Mouse (Mus musculus) liver, embryonic 11.5 days (tissue): ENCODE measurements at regions not wholly inside any gene's neighbourhood (a gene's known extent, or its start where the extent isn't known, plus 50 kb on each side); places are given as distances from the start of the nearest gene placed in this dataset.

Experiments
- ATAC-seq: fragments of 200-750 bp; cut with Nextera tagmentation; replicated peaks from 2 replicates; pipeline ENCODE4 v1.8.0; 2017; ENCODE audit warnings: moderate number of reproducible peaks, mild to moderate bottlenecking, moderate TSS enrichment, moderate library complexity; ENCODE audit not compliant: low FRiP score
- DNase-seq: peaks from one replicate; pipeline ENCODE4 v3.0.0-alpha.2; 2017; ENCODE audit warnings: low spot score
- H3K27ac ChIP-seq: fragments of 300-500 bp; sonication (generic); 2 replicates; pipeline ENCODE4 v1.5.1; 2014; ENCODE audit warnings: mild to moderate bottlenecking, low read depth, low read length, control low read depth
- H3K27me3 ChIP-seq: fragments of 300-500 bp; sonication (generic); replicated peaks from 2 replicates; pipeline ENCODE4 v1.6.1; 2014; ENCODE audit warnings: low read length, mixed read lengths; ENCODE audit not compliant: control insufficient read depth, insufficient read depth
- H3K36me3 ChIP-seq: fragments of 300-500 bp; sonication (generic); 2 replicates; pipeline ENCODE4 v1.6.1; 2014; ENCODE audit warnings: mild to moderate bottlenecking, low read length, moderate library complexity, mixed read lengths; ENCODE audit not compliant: control insufficient read depth, insufficient read depth
- H3K4me1 ChIP-seq: fragments of 300-500 bp; sonication (generic); replicated peaks from 2 replicates; pipeline ENCODE4 v1.6.1; 2014; ENCODE audit warnings: low read length, mixed read lengths; ENCODE audit not compliant: control insufficient read depth, insufficient read depth
- H3K4me2 ChIP-seq: fragments of 300-500 bp; sonication (generic); 2 replicates; pipeline ENCODE4 v1.6.1; 2014; ENCODE audit warnings: mild to moderate bottlenecking, control low read depth, moderate library complexity
- H3K4me3 ChIP-seq: fragments of 300-500 bp; sonication (generic); 2 replicates; pipeline ENCODE4 v1.5.1; 2014; ENCODE audit warnings: low read depth, low read length, control low read depth
- H3K9ac ChIP-seq: fragments of 300-500 bp; sonication (generic); 2 replicates; pipeline ENCODE4 v1.6.1; 2014; ENCODE audit warnings: low read depth, low read length, control low read depth
- H3K9me3 ChIP-seq: fragments of 300-500 bp; sonication (generic); 2 replicates; pipeline ENCODE4 v1.6.1; 2016; ENCODE audit warnings: low read length, inconsistent platforms, mixed read lengths; ENCODE audit not compliant: control insufficient read depth
- WGBS: fragments of 180-500 bp; shearing (Covaris S2); extraction: QIAGEN DNeasy Blood & Tissue Kit; methylation state at CpG from one replicate; pipeline ENCODE4 v1.1.7; 2014; 5-methylcytosine and 5-hydroxymethylcytosine counted together

DNA sequence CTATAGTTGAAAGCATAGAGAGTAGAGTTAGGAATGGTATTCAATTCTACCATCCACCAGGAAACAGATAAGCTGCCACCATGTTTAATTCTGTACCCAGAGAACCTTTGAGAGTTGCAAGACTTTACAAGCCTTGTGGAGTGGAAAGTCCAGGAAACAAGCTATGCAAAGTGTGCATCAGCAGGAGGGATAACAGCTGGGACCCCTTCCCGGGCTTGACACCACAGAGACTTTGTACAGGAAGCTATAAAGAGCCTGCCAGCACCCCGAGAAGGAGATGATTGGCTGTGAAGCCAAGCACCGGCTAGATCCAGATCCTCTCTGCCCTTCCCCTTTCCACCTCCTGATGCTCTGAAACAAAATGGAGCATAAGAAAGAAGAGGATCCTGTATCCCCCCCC, 188.8 kb downstream of the Sp3 start:
- no peaks in the 10 kb centered on the region for H3K36me3 ChIP-seq
- DNase-seq: no peak
- ATAC-seq: no peak
- H3K4me2 ChIP-seq: no peak overlapping the region
- no peaks in the 10 kb centered on the region for H3K27me3 ChIP-seq
- H3K9ac ChIP-seq: no peak overlapping the region
- H3K27ac ChIP-seq: no peak overlapping the region
- no peaks in the 10 kb centered on the region for H3K9me3 ChIP-seq
- no peaks in the 10 kb centered on the region for H3K4me1 ChIP-seq
- WGBS: 65% methylated on average over 3 of the region's 3 CpGs
- H3K4me3 ChIP-seq: no peak overlapping the region

DNA sequence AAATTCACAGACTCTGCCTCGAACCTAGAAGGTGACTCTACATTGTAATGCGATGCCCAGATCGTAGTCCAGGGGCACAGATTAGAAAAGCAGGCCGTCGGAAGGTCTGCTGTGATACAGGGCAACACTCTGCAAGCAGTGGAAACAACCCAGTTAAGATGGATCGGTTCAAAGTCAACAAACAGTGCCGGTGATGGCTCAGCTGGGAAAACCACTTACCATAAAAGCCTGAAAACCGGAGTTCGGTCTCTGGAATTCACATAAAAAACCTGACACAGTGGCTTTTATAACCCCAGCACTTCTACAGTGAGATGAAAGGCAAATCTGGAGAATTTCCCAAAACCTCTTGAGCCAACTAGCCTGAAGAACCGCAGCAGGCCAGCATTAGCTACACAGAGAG, 186.8 kb downstream of the Sp3 start:
- H3K4me1 ChIP-seq: no peaks in the 10 kb centered on the region
- no peaks in the 10 kb centered on the region for H3K27me3 ChIP-seq
- H3K9ac ChIP-seq: no peak overlapping the region
- no peak for DNase-seq
- H3K4me3 ChIP-seq: no peak overlapping the region
- 67% methylated on average over 10 of the region's 10 CpGs for WGBS
- H3K27ac ChIP-seq: no peak overlapping the region
- ATAC-seq: no peak
- no peak overlapping the region for H3K4me2 ChIP-seq
- no peaks in the 10 kb centered on the region for H3K36me3 ChIP-seq
- no peaks in the 10 kb centered on the region for H3K9me3 ChIP-seq

DNA sequence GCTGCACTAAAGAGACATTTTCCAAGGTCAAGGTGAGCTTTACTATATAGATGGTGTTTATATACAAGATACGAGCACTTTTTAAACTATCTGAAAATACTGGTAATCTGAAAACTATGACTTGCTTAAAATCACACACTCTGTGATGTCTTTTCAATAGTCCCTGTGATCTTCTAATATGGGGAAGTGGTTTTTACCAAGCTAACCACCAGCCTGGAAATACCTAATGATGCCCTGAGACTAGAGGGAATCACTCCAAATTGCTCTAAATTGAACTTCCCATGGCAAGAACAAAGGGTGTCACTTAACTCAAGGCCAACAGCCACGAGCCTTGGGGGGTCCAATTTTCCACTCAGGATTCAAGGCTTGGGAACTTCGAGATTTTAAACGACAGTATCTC, 185.7 kb downstream of the Sp3 start:
- ATAC-seq (no peak), DNase-seq (no peak)
- WGBS: 72% methylated on average over 4 of the region's 4 CpGs
- no peaks in the 10 kb centered on the region for H3K36me3 ChIP-seq
- no peak overlapping the region for H3K9ac ChIP-seq
- H3K4me1 ChIP-seq: no peaks in the 10 kb centered on the region
- H3K9me3 ChIP-seq: no peaks in the 10 kb centered on the region
- no peak overlapping the region for H3K4me2 ChIP-seq
- H3K27ac ChIP-seq: no peak overlapping the region
- no peaks in the 10 kb centered on the region for H3K27me3 ChIP-seq
- H3K4me3 ChIP-seq: no peak overlapping the region

DNA sequence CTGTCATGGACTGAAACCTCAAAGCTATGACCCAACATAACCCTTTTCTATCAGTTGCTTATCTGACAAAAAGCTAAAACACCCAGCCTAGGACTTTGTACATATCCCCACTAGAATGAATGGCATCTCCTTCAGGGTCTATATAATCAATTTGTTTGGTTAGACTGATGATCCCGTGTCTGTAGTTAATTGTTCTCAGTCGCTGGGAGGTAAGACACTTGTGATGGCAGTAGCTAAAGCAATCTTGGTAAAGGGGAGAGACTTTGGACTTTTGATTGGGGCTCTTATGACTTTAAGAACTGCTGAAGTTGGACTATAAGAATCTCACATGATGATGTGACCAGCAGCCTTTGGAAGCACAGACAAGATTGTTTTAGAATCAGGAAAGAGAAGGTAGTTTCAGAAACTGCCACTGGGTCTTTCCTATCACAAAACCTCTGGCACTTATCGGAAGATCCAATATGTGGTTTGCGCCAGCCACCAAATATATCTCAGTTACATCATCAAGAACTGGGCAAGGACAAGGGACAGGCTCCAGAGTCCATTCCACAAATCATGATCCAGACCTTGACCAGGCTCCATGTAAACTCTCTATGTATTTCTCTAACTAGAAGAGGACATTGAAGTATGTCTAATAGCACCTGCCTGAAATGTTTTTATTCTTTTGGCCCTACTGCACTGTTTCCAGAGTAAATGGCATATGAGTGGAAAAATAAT, 183.1 kb downstream of the Sp3 start:
- Histone ChIP-seq H3K4me2 (no peak overlapping the region), H3K4me1 (no peaks in the 10 kb centered on the region), H3K36me3 (no peaks in the 10 kb centered on the region), H3K27me3 (no peaks in the 10 kb centered on the region), H3K9ac (no peak overlapping the region), H3K9me3 (no peaks in the 10 kb centered on the region), H3K4me3 (no peak overlapping the region), H3K27ac (no peak overlapping the region)
- DNase-seq (no peak), ATAC-seq (no peak)
- WGBS: 71% methylated on average over 4 of the region's 4 CpGs

DNA sequence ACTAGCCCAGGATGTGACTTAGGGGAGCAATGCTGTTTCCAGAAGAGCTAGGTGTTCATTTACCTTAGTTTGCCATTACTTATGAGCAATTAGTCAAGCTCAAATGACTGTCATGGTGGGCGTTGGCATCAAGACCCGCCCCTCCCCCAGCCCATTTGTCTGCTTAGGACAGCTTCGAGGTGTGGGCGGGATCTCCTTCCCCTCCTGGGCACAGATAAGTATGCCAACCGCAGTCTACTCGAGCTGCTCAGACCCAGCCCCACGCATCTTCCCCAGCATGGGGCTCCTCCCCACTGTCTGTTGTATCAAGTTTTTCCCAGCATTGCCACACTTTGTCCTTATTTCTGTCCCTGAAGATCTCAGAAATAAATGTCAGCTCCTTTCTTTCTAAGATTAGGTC, 179.6 kb downstream of the Sp3 start:
- Histone ChIP-seq H3K27ac (no peak overlapping the region), H3K4me3 (no peak overlapping the region), H3K9ac (no peak overlapping the region), H3K27me3 (no peaks in the 10 kb centered on the region), H3K4me2 (no peak overlapping the region), H3K9me3 (no peaks in the 10 kb centered on the region), H3K4me1 (no peaks in the 10 kb centered on the region), H3K36me3 (no peaks in the 10 kb centered on the region)
- 0 out of 2 replicates have a peak, but pooled peaks have one; percentile 53 for ATAC-seq
- 45% methylated on average over 7 of the region's 7 CpGs for WGBS
- no peak for DNase-seq

DNA sequence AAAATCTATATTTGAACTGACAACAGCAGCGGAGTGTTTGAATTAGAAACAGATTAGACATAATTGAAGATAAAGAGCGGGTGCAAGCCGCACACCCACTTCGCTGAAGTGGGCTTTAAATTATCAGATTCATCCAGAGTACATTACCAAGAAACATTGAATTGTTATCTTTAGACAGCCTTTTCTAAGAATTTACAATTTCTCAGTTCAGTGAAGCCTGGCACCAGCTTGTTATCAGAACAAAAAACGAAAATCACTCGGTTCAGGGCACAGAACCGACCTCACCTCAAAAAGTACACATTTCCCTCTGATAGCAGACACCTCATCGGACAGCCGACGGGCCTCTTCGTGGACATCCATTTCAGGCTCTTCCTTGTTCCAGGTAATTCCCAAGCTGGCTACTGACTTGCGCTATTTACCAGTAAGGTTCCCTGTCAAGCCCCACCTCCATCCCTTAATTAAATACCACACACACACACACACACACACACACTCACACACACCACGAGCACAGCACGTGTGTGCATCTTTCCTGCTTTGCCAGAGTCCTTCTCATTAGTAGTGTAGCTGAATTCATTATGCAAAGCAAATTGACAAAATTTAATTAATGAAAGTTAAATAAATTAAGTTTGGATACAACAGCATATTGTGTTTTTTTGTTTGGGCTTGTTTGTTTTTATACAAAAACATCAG, 166.8 kb downstream of the Sp3 start:
- Histone ChIP-seq H3K9ac (no peak overlapping the region), H3K4me2 (peak overlapping the region; percentile 22; the same call in 1 of the 2 replicates), H3K27ac (no peak overlapping the region), H3K9me3 (no peaks in the 10 kb centered on the region), H3K4me3 (no peak overlapping the region), H3K27me3 (peaks cover 10% of the 10 kb centered on the region), H3K4me1 (peaks cover 3% of the 10 kb centered on the region; the same call in 1 of the 2 replicates), H3K36me3 (no peaks in the 10 kb centered on the region)
- ATAC-seq: peak; percentile 72
- DNase-seq: no peak
- WGBS: 40% methylated on average over 14 of the region's 14 CpGs

DNA sequence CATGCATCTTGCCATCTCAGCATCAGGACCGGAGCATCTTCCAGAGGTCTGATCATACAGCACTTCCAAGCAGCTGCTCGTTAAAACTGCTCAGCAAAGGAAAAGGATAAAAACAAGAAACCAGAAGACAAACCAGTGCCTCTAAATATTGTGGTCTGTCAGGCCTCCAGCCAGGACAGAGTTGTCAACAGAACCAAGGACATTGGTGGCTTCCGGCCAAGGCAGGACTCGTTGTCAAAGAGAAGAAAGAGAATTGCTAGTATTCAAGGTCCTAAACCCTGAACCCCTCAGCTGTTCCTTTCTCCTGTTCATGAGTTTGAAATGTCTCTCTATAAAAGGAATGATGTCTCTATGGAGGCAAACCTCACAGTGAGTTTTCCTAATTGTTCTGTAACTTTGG, 155.0 kb downstream of the Sp3 start:
- Histone ChIP-seq H3K4me1 (no peaks in the 10 kb centered on the region), H3K36me3 (no peaks in the 10 kb centered on the region), H3K27ac (no peak overlapping the region), H3K27me3 (no peaks in the 10 kb centered on the region), H3K9me3 (no peaks in the 10 kb centered on the region), H3K4me3 (no peak overlapping the region), H3K9ac (no peak overlapping the region), H3K4me2 (no peak overlapping the region)
- ATAC-seq (no peak), DNase-seq (no peak)
- WGBS: 86% methylated on average over 4 of the region's 4 CpGs

DNA sequence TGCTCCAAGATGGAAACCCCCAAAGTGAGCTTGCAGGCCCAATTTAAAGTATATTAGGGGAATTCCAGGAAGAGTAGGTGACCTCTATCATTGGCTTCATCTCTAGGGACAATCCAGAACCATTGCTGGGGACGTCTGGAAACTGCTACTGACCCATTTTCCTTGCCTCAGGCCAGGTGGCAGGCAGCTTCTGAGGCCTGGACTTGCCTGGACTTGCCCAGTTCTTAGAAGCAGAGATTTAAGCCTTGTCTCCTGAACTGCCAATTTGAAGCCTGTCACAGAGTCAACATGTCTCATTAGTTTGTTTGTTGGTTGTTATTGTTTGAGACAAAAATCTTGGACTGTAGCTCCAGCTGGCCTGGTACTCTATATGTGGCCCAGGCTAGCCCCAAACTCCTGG, 151.1 kb downstream of the Sp3 start:
- ATAC-seq: no peak

DNA sequence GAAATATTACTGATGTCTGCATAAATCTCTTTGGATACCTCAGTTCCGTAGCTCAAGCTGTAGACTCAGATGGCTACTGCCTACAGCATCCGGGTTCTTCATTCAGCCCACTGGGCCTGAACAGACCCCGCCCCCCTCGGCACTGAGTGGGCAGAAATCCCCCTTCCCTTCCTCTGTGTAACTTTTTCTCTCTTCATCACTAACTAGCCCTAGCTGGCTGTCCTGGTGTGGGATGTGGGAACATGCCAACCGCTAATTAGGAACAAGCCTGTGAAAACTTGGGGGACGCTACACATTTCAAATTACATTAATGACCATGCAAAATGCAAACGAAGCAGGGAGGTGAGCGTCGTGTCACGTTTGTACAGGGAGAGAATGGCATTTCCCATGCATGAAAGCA, 147.5 kb downstream of the Sp3 start:
- Histone ChIP-seq H3K4me3 (no peak overlapping the region), H3K27ac (no peak overlapping the region), H3K4me2 (no peak overlapping the region), H3K9me3 (no peaks in the 10 kb centered on the region), H3K4me1 (no peaks in the 10 kb centered on the region; the same call in 1 of the 2 replicates), H3K27me3 (no peaks in the 10 kb centered on the region), H3K36me3 (no peaks in the 10 kb centered on the region), H3K9ac (no peak overlapping the region)
- ATAC-seq (no peak), DNase-seq (no peak)
- 86% methylated on average over 10 of the region's 10 CpGs for WGBS

More for the DNA sequence above, 151.1 kb downstream of the Sp3 start:
- Histone ChIP-seq H3K4me2 (no peak overlapping the region), H3K9ac (no peak overlapping the region), H3K27ac (no peak overlapping the region), H3K27me3 (no peaks in the 10 kb centered on the region), H3K4me3 (no peak overlapping the region), H3K4me1 (no peaks in the 10 kb centered on the region), H3K36me3 (no peaks in the 10 kb centered on the region), H3K9me3 (no peaks in the 10 kb centered on the region)
- WGBS: 26% methylated on average over 1 of the region's 1 CpGs
- DNase-seq: no peak
